Mouse (Mus musculus): ENCODE results near the gene Abcb4. TPM values are rescaled to one million over a fixed set of nuclear protein-coding genes. Genes with fewer than 3 reads are reported as not detected.

Abcb4 gene
- polyA plus RNA-seq, 1 experiment from 2014 or later: 0.37 TPM

GRCm38 (mm10) chr5:8898246-8898645 lies 4.7 kb downstream of the Abcb4 start:
- H3K9ac ChIP-seq (ENCODE audit: low read length): no peak overlapping the region
- H3K4me2 ChIP-seq (ENCODE audit: low read depth, severe bottlenecking): no peak overlapping the region
- H3K27ac ChIP-seq (replicated peaks; ENCODE audit: low read depth, low read length): no peak overlapping the region
- ATAC-seq (ENCODE audit: insufficient number of reproducible peaks, low FRiP score, low TSS enrichment, low read depth) (no peak), DNase-seq (ENCODE audit: low spot score) (no peak)
- H3K4me1 ChIP-seq (ENCODE audit: control insufficient read depth, insufficient read depth, low read length): no peaks in the 10 kb centered on the region
- 73% methylated on average over 3 of the region's 3 CpGs for WGBS
- H3K36me3 ChIP-seq (ENCODE audit: control insufficient read depth, insufficient read depth, low read length): no peaks in the 10 kb centered on the region
- H3K27me3 ChIP-seq (ENCODE audit: control insufficient read depth, insufficient read depth, low read length): peaks cover 10% of the 10 kb centered on the region
- H3K4me3 ChIP-seq (ENCODE audit: low read depth, low read length): no peak overlapping the region
- H3K9me3 ChIP-seq (ENCODE audit: control insufficient read depth, low read length): no peaks in the 10 kb centered on the region

- Histone ChIP-seq H3K4me3 (ENCODE audit: low read depth, low read length) (no peak overlapping the region), H3K27ac (replicated peaks; ENCODE audit: low read depth, low read length) (no peak overlapping the region), H3K27me3 (ENCODE audit: control insufficient read depth, insufficient read depth, low read length) (no peaks in the 10 kb centered on the region), H3K4me1 (ENCODE audit: control insufficient read depth, insufficient read depth, low read length) (no peaks in the 10 kb centered on the region), H3K4me2 (ENCODE audit: low read depth, severe bottlenecking) (no peak overlapping the region), H3K9ac (ENCODE audit: low read length) (no peak overlapping the region), H3K9me3 (ENCODE audit: control insufficient read depth, low read length) (no peaks in the 10 kb centered on the region), H3K36me3 (ENCODE audit: control insufficient read depth, insufficient read depth, low read length) (no peaks in the 10 kb centered on the region)
- 82% methylated on average over 1 of the region's 1 CpGs for WGBS
- DNase-seq (ENCODE audit: low spot score) (no peak), ATAC-seq (ENCODE audit: insufficient number of reproducible peaks, low FRiP score, low TSS enrichment, low read depth) (no peak)
These were observed 7.5 kb downstream of the Abcb4 start for GRCm38 (mm10) chr5:8901001-8901400.

DNA sequence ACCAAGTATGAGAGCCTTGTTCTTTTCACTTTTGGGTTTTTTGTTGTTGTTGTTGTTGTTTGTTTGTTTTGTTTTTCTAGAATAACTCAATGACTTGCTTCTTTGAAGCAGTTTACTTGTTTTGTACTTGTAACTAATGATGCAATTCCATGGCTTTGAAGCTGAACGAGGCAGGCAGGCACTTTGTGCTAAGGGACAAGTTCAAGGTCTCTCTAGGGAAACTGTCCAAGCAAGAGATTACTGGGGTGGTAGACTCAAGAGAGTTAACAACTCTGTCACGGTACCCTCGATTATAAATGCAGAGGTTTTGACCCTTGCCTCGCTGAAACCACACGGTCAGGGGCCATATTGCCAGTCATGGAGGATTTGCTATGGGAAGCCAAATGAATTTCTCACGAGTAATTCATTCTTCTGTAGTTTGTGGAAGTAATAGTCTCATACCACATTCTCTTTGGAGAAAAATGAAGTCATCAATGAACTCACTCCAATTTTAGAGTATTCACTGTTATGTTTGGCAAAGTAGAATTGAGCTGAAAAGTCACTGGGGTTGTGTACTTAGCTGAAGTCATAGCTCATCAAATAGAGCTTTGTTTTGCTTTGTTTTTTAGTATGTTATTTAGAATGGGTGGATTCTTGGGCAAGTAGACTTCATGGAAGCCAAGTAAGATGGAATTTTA lies 8.8 kb downstream of the Abcb4 start:
- 78% methylated on average over 6 of the region's 6 CpGs for WGBS
- Histone ChIP-seq H3K4me3 (ENCODE audit: low read depth, low read length) (no peak overlapping the region), H3K27me3 (ENCODE audit: control insufficient read depth, insufficient read depth, low read length) (no peaks in the 10 kb centered on the region), H3K4me1 (ENCODE audit: control insufficient read depth, insufficient read depth, low read length) (no peaks in the 10 kb centered on the region), H3K9ac (ENCODE audit: low read length) (no peak overlapping the region), H3K4me2 (ENCODE audit: low read depth, severe bottlenecking) (no peak overlapping the region), H3K9me3 (ENCODE audit: control insufficient read depth, low read length) (no peaks in the 10 kb centered on the region), H3K36me3 (ENCODE audit: control insufficient read depth, insufficient read depth, low read length) (no peaks in the 10 kb centered on the region), H3K27ac (replicated peaks; ENCODE audit: low read depth, low read length) (no peak overlapping the region)
- DNase-seq (ENCODE audit: low spot score) (no peak), ATAC-seq (ENCODE audit: insufficient number of reproducible peaks, low FRiP score, low TSS enrichment, low read depth) (no peak)

GRCm38 (mm10) chr5:8904539-8904938 lies 11.0 kb downstream of the Abcb4 start:
- whole genome bisulfite sequencing: 92% methylated on average over 6 of the region's 6 CpGs
- H3K36me3 ChIP-seq (ENCODE audit: control insufficient read depth, insufficient read depth, low read length): no peaks in the 10 kb centered on the region
- no peak overlapping the region for H3K9ac ChIP-seq (ENCODE audit: low read length)
- H3K27me3 ChIP-seq (ENCODE audit: control insufficient read depth, insufficient read depth, low read length): no peaks in the 10 kb centered on the region
- ATAC-seq (ENCODE audit: insufficient number of reproducible peaks, low FRiP score, low TSS enrichment, low read depth) (no peak), DNase-seq (ENCODE audit: low spot score) (no peak)
- no peak overlapping the region for H3K27ac ChIP-seq (replicated peaks; ENCODE audit: low read depth, low read length)
- no peaks in the 10 kb centered on the region for H3K9me3 ChIP-seq (ENCODE audit: control insufficient read depth, low read length)
- H3K4me3 ChIP-seq (ENCODE audit: low read depth, low read length): no peak overlapping the region
- no peaks in the 10 kb centered on the region for H3K4me1 ChIP-seq (ENCODE audit: control insufficient read depth, insufficient read depth, low read length)
- no peak overlapping the region for H3K4me2 ChIP-seq (ENCODE audit: low read depth, severe bottlenecking)

- no peaks in the 10 kb centered on the region for H3K9me3 ChIP-seq (ENCODE audit: control insufficient read depth, low read length)
- H3K4me3 ChIP-seq (ENCODE audit: low read depth, low read length): no peak overlapping the region
- no peak overlapping the region for H3K4me2 ChIP-seq (ENCODE audit: low read depth, severe bottlenecking)
- no peaks in the 10 kb centered on the region for H3K4me1 ChIP-seq (ENCODE audit: control insufficient read depth, insufficient read depth, low read length)
- no peaks in the 10 kb centered on the region for H3K27me3 ChIP-seq (ENCODE audit: control insufficient read depth, insufficient read depth, low read length)
- DNase-seq (ENCODE audit: low spot score): no peak
- WGBS: 86% methylated on average over 8 of the region's 8 CpGs
- no peaks in the 10 kb centered on the region for H3K36me3 ChIP-seq (ENCODE audit: control insufficient read depth, insufficient read depth, low read length)
- ATAC-seq (ENCODE audit: insufficient number of reproducible peaks, low FRiP score, low TSS enrichment, low read depth): no peak
- H3K27ac ChIP-seq (replicated peaks; ENCODE audit: low read depth, low read length): no peak overlapping the region
- no peak overlapping the region for H3K9ac ChIP-seq (ENCODE audit: low read length)
These were observed 18.2 kb downstream of the Abcb4 start for GRCm38 (mm10) chr5:8911567-8912198.

DNA sequence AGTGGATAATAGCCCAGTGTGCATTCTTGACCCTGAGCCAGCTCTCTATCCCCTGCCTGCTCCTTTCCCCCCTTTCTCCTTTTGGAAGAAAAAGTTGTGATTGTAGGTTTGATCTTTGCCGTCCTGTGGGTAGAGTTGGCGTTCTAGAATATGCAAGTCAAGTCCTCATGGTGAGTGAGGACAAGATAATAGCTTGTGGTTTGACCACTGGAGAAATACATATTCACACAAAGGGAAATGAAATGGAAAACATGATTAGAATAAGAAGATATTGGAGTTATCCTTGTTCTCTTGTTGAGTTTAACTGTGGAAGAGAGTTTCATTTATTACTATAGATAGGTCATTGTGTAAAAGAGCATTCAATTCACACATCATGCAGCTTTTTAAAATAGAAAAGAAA lies 22.9 kb downstream of the Abcb4 start:
- Histone ChIP-seq H3K4me1 (ENCODE audit: control insufficient read depth, insufficient read depth, low read length) (no peaks in the 10 kb centered on the region), H3K27ac (replicated peaks; ENCODE audit: low read depth, low read length) (no peak overlapping the region), H3K9ac (ENCODE audit: low read length) (no peak overlapping the region), H3K9me3 (ENCODE audit: control insufficient read depth, low read length) (no peaks in the 10 kb centered on the region), H3K4me3 (ENCODE audit: low read depth, low read length) (no peak overlapping the region), H3K27me3 (ENCODE audit: control insufficient read depth, insufficient read depth, low read length) (no peaks in the 10 kb centered on the region), H3K4me2 (ENCODE audit: low read depth, severe bottlenecking) (no peak overlapping the region), H3K36me3 (ENCODE audit: control insufficient read depth, insufficient read depth, low read length) (no peaks in the 10 kb centered on the region)
- no peak for DNase-seq (ENCODE audit: low spot score)
- no peak for ATAC-seq (ENCODE audit: insufficient number of reproducible peaks, low FRiP score, low TSS enrichment, low read depth)
- 82% methylated on average over 2 of the region's 2 CpGs for WGBS

DNA sequence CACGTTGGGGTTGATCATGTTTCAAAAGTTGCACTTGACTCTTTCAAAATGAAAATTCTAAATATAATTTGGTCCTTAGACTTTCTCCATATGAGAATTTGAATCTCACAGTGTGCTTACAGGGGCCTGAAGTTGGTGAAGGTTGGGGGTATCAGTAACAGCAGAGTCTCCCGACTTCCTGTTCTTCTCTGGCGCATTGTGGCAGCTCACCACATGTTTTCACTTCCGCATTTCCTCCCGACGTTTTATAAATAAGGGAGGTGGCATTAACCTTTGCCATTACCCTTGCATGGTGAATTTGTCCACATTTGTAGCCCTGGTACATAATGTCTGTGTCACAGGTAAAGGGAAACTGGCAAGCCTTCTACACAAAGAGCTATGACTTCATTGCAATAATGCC lies 23.6 kb downstream of the Abcb4 start:
- no peaks in the 10 kb centered on the region for H3K36me3 ChIP-seq (ENCODE audit: control insufficient read depth, insufficient read depth, low read length)
- no peak for DNase-seq (ENCODE audit: low spot score)
- H3K4me3 ChIP-seq (ENCODE audit: low read depth, low read length): no peak overlapping the region
- H3K4me1 ChIP-seq (ENCODE audit: control insufficient read depth, insufficient read depth, low read length): no peaks in the 10 kb centered on the region
- H3K27me3 ChIP-seq (ENCODE audit: control insufficient read depth, insufficient read depth, low read length): no peaks in the 10 kb centered on the region
- no peak overlapping the region for H3K9ac ChIP-seq (ENCODE audit: low read length)
- no peak for ATAC-seq (ENCODE audit: insufficient number of reproducible peaks, low FRiP score, low TSS enrichment, low read depth)
- H3K27ac ChIP-seq (replicated peaks; ENCODE audit: low read depth, low read length): no peak overlapping the region
- no peaks in the 10 kb centered on the region for H3K9me3 ChIP-seq (ENCODE audit: control insufficient read depth, low read length)
- 54% methylated on average over 6 of the region's 6 CpGs for WGBS
- no peak overlapping the region for H3K4me2 ChIP-seq (ENCODE audit: low read depth, severe bottlenecking)

- WGBS: 87% methylated on average over 9 of the region's 9 CpGs
- Histone ChIP-seq H3K4me3 (ENCODE audit: low read depth, low read length) (no peak overlapping the region), H3K4me1 (ENCODE audit: control insufficient read depth, insufficient read depth, low read length) (no peaks in the 10 kb centered on the region), H3K9me3 (ENCODE audit: control insufficient read depth, low read length) (no peaks in the 10 kb centered on the region), H3K9ac (ENCODE audit: low read length) (no peak overlapping the region), H3K4me2 (ENCODE audit: low read depth, severe bottlenecking) (no peak overlapping the region), H3K27me3 (ENCODE audit: control insufficient read depth, insufficient read depth, low read length) (no peaks in the 10 kb centered on the region), H3K36me3 (ENCODE audit: control insufficient read depth, insufficient read depth, low read length) (no peaks in the 10 kb centered on the region), H3K27ac (replicated peaks; ENCODE audit: low read depth, low read length) (no peak overlapping the region)
- ATAC-seq (ENCODE audit: insufficient number of reproducible peaks, low FRiP score, low TSS enrichment, low read depth) (no peak), DNase-seq (ENCODE audit: low spot score) (no peak)
These were observed 34.9 kb downstream of the Abcb4 start for GRCm38 (mm10) chr5:8928440-8928839.

DNA sequence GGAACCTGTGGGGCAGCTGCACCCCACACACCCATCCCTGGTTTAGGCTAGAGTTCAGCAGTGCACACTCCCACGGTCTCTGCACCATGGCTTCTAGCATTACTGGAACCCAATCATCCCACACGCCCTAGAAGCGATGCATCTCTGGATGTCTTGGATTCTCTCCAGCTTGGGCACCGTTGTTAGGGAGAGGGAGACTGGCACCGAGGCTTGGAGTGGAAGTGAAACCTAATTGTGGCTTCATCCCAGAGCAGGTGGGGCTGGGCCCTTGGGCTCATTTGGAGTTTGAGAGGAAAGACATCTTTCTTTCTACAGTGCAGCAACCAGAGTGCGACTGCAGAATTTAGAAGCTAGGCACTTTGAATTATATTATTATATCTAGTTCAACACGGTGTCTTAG lies 44.4 kb downstream of the Abcb4 start:
- no peak for DNase-seq (ENCODE audit: low spot score)
- H3K4me2 ChIP-seq (ENCODE audit: low read depth, severe bottlenecking): no peak overlapping the region
- H3K9ac ChIP-seq (ENCODE audit: low read length): no peak overlapping the region
- no peaks in the 10 kb centered on the region for H3K9me3 ChIP-seq (ENCODE audit: control insufficient read depth, low read length)
- WGBS: 83% methylated on average over 7 of the region's 7 CpGs
- ATAC-seq (ENCODE audit: insufficient number of reproducible peaks, low FRiP score, low TSS enrichment, low read depth): no peak
- H3K36me3 ChIP-seq (ENCODE audit: control insufficient read depth, insufficient read depth, low read length): no peaks in the 10 kb centered on the region
- H3K27me3 ChIP-seq (ENCODE audit: control insufficient read depth, insufficient read depth, low read length): no peaks in the 10 kb centered on the region
- no peaks in the 10 kb centered on the region for H3K4me1 ChIP-seq (ENCODE audit: control insufficient read depth, insufficient read depth, low read length)
- no peak overlapping the region for H3K4me3 ChIP-seq (ENCODE audit: low read depth, low read length)
- H3K27ac ChIP-seq (replicated peaks; ENCODE audit: low read depth, low read length): no peak overlapping the region
